Mouse (Mus musculus) lung, embryonic 14.5 days (tissue): ENCODE results near the gene Ppt2. TPM values are rescaled to one million over a fixed set of nuclear protein-coding genes. Genes with fewer than 3 reads are reported as not detected.
A peak's percentile ranks its signal among the peaks of the same experiment; 100 is the strongest.

ENCODE experiments used
- ATAC-seq: fragments of 200-750 bp; cut with Nextera tagmentation; 2 replicates; pipeline ENCODE4 v1.8.0; 2017; ENCODE audit warnings: mild to moderate bottlenecking, moderate TSS enrichment, moderate library complexity; ENCODE audit not compliant: insufficient read depth
- DNase-seq: peaks from one replicate; pipeline ENCODE4 v3.0.0-alpha.2; 2015
- H3K27ac ChIP-seq: fragments of 300-500 bp; sonication (generic); 2 replicates; pipeline ENCODE4 v1.5.1; 2014; ENCODE audit warnings: low read depth, mild to moderate bottlenecking, moderate library complexity
- H3K27me3 ChIP-seq: fragments of 300-500 bp; sonication (generic); 2 replicates; pipeline ENCODE4 v1.6.1; 2014; ENCODE audit warnings: low read length, control low read depth; ENCODE audit not compliant: insufficient read depth
- H3K36me3 ChIP-seq: fragments of 300-500 bp; sonication (generic); 2 replicates; pipeline ENCODE4 v1.6.1; 2014; ENCODE audit warnings: control low read depth; ENCODE audit not compliant: insufficient read depth
- H3K4me1 ChIP-seq: fragments of 300-500 bp; sonication (generic); 2 replicates; pipeline ENCODE4 v1.6.1; 2014; ENCODE audit warnings: antibody characterized with exemption, control low read depth; ENCODE audit not compliant: insufficient read depth
- H3K4me2 ChIP-seq: fragments of 300-500 bp; sonication (generic); 2 replicates; pipeline ENCODE4 v1.6.1; 2014; ENCODE audit warnings: mild to moderate bottlenecking
- H3K4me3 ChIP-seq: fragments of 300-500 bp; sonication (generic); 2 replicates; pipeline ENCODE4 v1.5.1; 2014; ENCODE audit warnings: low read depth, low read length
- H3K9ac ChIP-seq: fragments of 300-500 bp; sonication (generic); 2 replicates; pipeline ENCODE4 v1.6.1; 2014
- H3K9me3 ChIP-seq: fragments of 300-500 bp; sonication (generic); 2 replicates; pipeline ENCODE4 v1.6.1; 2016; ENCODE audit warnings: low read depth, low read length, control low read depth
- CTCF ChIP-seq: IDR thresholded peaks from 2 replicates; pipeline ENCODE4 v1.5.1; 2016; ENCODE audit warnings: antibody characterized with exemption, low read depth
- WGBS: fragments of 180-500 bp; shearing (Covaris S2); extraction: QIAGEN DNeasy Blood & Tissue Kit; methylation state at CpG from one replicate; pipeline ENCODE4 v1.1.7; 2014; 5-methylcytosine and 5-hydroxymethylcytosine counted together
- polyA plus RNA-seq: library from polyadenylated mRNA; unstranded; fragments of >200 nt; fragmentation: Nextera tagmentation; extraction: Ambion mirVana; gene quantifications from 2 replicates; pipeline ENCODE4 v1.2.1, GENCODE M21; 2014

Ppt2 gene
- polyA plus RNA-seq, 1 experiment from 2014 or later, result 24.5 TPM

DNA sequence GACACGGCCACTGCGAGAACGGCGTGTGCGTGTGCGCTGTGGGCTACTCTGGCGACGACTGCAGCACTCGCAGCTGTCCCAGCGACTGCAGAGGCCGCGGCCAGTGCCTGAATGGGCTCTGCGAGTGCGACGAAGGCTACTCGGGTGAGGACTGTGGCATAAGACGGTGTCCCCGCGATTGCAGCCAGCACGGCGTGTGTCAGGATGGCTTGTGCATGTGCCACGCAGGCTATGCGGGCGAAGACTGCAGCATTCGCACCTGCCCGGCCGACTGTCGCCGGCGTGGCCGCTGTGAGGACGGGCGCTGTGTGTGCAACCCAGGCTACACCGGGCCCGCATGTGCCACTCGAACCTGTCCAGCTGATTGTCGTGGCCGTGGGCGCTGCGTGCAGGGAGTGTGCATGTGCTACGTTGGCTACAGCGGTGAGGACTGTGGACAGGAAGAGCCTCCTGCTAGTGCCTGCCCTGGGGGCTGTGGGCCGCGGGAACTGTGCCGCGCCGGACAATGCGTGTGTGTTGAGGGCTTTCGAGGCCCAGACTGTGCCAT, 44.0 kb upstream of the Ppt2 start:
- Histone ChIP-seq H3K4me1 (no peaks in the 10 kb centered on the region; the same call in 1 of the 2 replicates), H3K27me3 (peaks cover 61% of the 10 kb centered on the region), H3K9me3 (no peaks in the 10 kb centered on the region), H3K27ac (no peak overlapping the region), H3K4me2 (peak overlapping the region; percentile 64), H3K36me3 (no peaks in the 10 kb centered on the region), H3K9ac (no peak overlapping the region), H3K4me3 (peak overlapping the region; percentile 33)
- no peak for ATAC-seq
- TF ChIP-seq CTCF, result no peak
- no peak for DNase-seq
- 29% methylated on average over 49 of the region's 49 CpGs for WGBS

GRCm38 (mm10) chr17:34671151-34672066, 43.1 kb upstream of the Ppt2 start:
- Histone ChIP-seq H3K4me3 (peak overlapping the region; percentile 33), H3K4me1 (no peaks in the 10 kb centered on the region; the same call in 1 of the 2 replicates), H3K36me3 (no peaks in the 10 kb centered on the region), H3K9me3 (no peaks in the 10 kb centered on the region), H3K4me2 (peak overlapping the region; percentile 64), H3K9ac (no peak overlapping the region; the same call in 1 of the 2 replicates), H3K27me3 (peaks cover 59% of the 10 kb centered on the region), H3K27ac (no peak overlapping the region)
- DNase-seq (peak; percentile 54), ATAC-seq (peak; percentile 26; the same call in 1 of the 2 replicates)
- WGBS, result 7% methylated on average over 93 of the region's 93 CpGs
- peak; percentile 55 for TF ChIP-seq CTCF

GRCm38 (mm10) chr17:34670235-34670634, 41.9 kb upstream of the Ppt2 start, which contains the start of gene Tnxb:
Gene Tnxb, plus strand, starts transcription at chr17:34670535.
- 52% methylated on average over 7 of the region's 7 CpGs for WGBS
- Histone ChIP-seq H3K9me3 (no peaks in the 10 kb centered on the region), H3K9ac (no peak within 1 kb of the TSS), H3K36me3 (no peaks in the 10 kb centered on the region), H3K4me1 (no peaks in the 10 kb centered on the region), H3K27ac (no peak within 1 kb of the TSS), H3K4me2 (peak within 1 kb of the TSS; percentile 64), H3K27me3 (peaks cover 55% of the 10 kb centered on the region), H3K4me3 (peak within 1 kb of the TSS; percentile 33)
- no peak for TF ChIP-seq CTCF
- ATAC-seq (no peak), DNase-seq (no peak)

DNA sequence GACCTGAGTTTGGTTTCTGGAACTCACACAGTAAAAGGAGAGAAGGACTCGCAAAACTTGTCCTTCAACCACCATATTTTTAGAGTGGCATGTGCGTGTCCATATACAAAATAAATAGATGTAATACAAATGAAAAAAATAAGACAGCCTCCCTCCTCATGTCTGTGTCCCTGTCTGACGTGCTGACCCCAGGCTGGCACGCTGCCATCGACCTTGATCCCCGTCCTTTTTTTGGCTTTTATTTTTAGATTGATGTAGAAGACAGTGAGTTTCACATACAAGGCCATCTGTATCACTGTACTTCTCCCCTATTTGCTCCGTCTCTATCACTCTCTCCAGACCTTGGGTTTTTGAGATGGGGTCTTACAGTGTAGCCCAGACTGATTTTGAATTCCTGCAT, 36.2 kb upstream of the Ppt2 start:
- 63% methylated on average over 7 of the region's 7 CpGs for WGBS
- TF ChIP-seq CTCF, result no peak
- Histone ChIP-seq H3K9me3 (no peaks in the 10 kb centered on the region), H3K27ac (no peak overlapping the region), H3K4me3 (no peak overlapping the region), H3K27me3 (peaks cover 14% of the 10 kb centered on the region), H3K4me1 (no peaks in the 10 kb centered on the region; the same call in 1 of the 2 replicates), H3K4me2 (no peak overlapping the region), H3K9ac (no peak overlapping the region), H3K36me3 (no peaks in the 10 kb centered on the region)
- ATAC-seq (no peak), DNase-seq (no peak)

GRCm38 (mm10) chr17:34663558-34663957, 35.2 kb upstream of the Ppt2 start:
- DNase-seq, result no peak

GRCm38 (mm10) chr17:34662978-34663377, 34.7 kb upstream of the Ppt2 start:
- H3K4me1 ChIP-seq, result no peaks in the 10 kb centered on the region; the same call in 1 of the 2 replicates
- TF ChIP-seq CTCF, result no peak
- no peak overlapping the region for H3K9ac ChIP-seq
- ATAC-seq (no peak), DNase-seq (no peak)
- H3K27ac ChIP-seq, result no peak overlapping the region
- WGBS, result 78% methylated on average over 8 of the region's 8 CpGs
- H3K36me3 ChIP-seq, result no peaks in the 10 kb centered on the region
- no peak overlapping the region for H3K4me3 ChIP-seq
- no peak overlapping the region for H3K4me2 ChIP-seq
- peaks cover 19% of the 10 kb centered on the region for H3K27me3 ChIP-seq
- H3K9me3 ChIP-seq, result no peaks in the 10 kb centered on the region

More at GRCm38 (mm10) chr17:34663558-34663957, 35.2 kb upstream of the Ppt2 start:
- Histone ChIP-seq H3K27ac (no peak overlapping the region), H3K9me3 (no peaks in the 10 kb centered on the region), H3K36me3 (no peaks in the 10 kb centered on the region), H3K4me3 (no peak overlapping the region), H3K4me2 (no peak overlapping the region), H3K9ac (no peak overlapping the region), H3K27me3 (peaks cover 19% of the 10 kb centered on the region), H3K4me1 (no peaks in the 10 kb centered on the region; the same call in 1 of the 2 replicates)
- no peak for ATAC-seq
- TF ChIP-seq CTCF, result no peak
- 54% methylated on average over 1 of the region's 1 CpGs for WGBS

DNA sequence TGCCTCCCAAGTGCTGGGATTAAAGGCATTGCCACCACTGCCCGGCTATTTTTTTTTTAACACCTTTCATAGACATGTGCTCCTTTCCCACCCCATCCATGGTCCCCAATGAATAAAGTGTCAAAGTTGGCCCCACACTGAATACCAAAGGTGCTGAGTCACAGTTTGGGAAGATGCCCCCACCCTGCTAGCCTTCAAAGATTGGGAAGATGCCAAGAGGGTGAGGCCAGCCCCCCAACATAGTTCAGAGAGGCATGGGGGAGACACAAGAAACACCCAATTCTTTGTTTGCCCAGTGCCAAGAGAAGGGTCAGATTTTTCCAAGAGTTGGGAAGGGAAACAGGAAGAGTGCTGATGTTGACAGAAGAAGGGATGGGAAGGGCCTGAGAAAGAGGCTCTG, 34.2 kb upstream of the Ppt2 start:
- Histone ChIP-seq H3K4me1 (no peaks in the 10 kb centered on the region; the same call in 1 of the 2 replicates), H3K9ac (no peak overlapping the region), H3K9me3 (no peaks in the 10 kb centered on the region), H3K4me2 (no peak overlapping the region), H3K4me3 (no peak overlapping the region), H3K27ac (no peak overlapping the region), H3K27me3 (peaks cover 19% of the 10 kb centered on the region), H3K36me3 (no peaks in the 10 kb centered on the region)
- ATAC-seq, result no peak
- no peak for TF ChIP-seq CTCF
- 74% methylated on average over 1 of the region's 1 CpGs for WGBS
- DNase-seq, result no peak
